Mouse (Mus musculus): ENCODE measurements around the gene Olfr222.

GRCm38 (mm10) chr11:59600872-59601271 is 24.8 kb upstream of the Olfr222 start:
- TF ChIP-seq CTCF (IDR thresholded peaks at IDR 0.05; ENCODE audit: low read depth), result no peak
- no peak for TF ChIP-seq EP300 (IDR thresholded peaks at IDR 0.05; ENCODE audit: low read depth)
